Mouse (Mus musculus) thymus, postnatal 36 days (tissue): ENCODE measurements at regions not wholly inside any gene's neighbourhood (a gene's known extent, or its start where the extent isn't known, plus 50 kb on each side); places are given as distances from the start of the nearest gene placed in this dataset.
A peak's percentile ranks its signal among the peaks of the same experiment; 100 is the strongest.
"Not testable (repeated sequence)": the region's sequence is repeated elsewhere in the genome, so short reads cannot be mapped to it uniquely, and the experiment has no call there.

ENCODE experiments used
- DNase-seq, 2 experiments: peaks; one replicate each; pipeline ENCODE4 v3.0.0; 2022; ENCODE audit warnings: mixed read lengths in 2 of 2

DNA sequence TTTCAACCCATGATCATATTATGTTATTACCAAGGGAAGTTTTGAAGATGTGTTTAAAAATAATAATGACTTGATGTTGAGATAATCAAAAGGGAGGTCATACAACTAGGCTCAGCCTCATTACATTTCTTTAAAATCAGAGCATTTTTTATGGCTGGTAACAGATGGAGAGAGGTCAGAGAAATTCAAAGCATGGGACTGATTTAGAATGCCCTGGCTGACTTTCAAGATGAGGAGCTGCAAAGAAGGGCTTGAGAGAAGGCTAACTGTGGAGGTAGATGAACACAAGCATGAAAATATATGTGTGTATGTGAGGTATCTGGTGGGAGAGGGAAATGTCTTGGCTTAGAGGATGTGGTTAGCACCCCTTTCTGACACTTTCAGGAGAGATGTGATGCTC is 502.6 kb upstream of the Gdi2 start:
- not testable (repeated sequence) for DNase-seq

DNA sequence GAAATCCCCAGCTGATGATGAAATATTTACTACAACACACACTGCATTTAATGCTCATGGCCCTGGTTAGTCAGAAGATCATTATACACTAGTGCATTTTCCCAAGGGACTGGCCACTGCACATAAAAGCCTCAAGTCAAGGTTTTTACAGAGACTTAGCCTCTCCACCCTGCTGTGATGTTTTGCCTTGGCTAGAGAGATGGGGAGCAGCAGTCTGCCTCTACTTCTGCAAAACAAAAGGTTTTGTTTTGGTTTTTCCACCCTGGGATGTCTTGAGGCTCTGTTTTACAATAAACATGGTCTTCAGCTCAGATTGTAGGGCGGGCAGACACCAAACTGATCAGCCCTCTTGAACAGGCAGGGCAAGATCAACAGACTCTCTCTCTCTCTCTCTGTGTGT is 500.9 kb upstream of the Gdi2 start:
- DNase-seq, result peak in 1 of 2 experiments; percentile 3

DNA sequence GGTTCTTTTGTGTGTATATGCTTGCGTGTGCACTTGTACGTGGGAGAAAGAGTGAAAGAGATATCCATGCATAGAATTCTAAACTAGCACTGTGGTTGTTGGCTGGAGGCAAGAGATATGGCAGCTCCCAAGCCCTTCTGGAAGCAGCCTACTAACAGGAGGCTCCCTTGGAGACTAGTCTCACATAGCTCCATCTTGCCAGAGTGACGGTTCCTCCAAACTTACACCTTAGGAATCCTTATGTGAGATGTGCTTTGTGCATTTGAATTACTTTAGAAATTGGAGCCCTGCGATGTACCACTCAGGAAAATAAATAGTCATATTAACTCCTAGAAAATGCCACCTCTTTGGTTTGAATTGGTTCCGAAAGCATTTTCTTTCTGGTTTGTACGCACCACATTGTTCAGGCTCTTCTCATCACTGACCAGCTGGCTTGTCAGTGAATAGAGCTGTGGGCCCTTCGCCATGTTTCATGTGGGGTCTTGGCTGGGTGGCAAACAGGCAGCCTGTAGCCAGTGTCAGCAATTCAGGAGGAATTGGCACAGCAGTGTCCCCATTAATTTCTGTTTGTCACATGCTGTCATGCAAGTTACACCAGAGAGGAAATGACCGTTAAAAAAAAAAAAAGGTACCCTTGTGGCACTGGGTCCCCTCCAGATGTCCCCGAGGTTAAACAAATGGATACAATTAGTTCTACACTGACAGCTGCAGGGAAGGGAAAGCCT is 491.3 kb upstream of the Gdi2 start:
- DNase-seq, result not testable (repeated sequence)

DNA sequence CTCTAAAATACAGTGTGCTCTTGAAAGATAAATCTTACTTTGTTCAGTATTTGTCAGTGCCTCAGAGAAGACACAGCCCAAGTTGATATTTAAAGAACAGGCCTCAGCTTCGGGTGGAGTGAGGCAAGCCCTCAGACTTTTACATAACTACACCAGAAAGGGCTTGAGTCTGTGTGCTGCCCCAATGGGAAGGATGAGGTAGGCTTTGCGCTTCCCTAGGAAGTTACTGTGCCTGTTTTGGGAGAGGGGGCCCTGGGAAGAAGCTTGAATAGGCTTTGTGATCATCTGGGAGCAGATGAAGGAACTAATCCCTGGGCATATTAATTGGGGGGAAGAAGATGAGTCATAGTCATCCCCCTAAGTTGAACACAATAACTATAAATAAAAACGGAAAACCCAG is 454.4 kb upstream of the Gdi2 start:
- DNase-seq, result not testable (repeated sequence)

DNA sequence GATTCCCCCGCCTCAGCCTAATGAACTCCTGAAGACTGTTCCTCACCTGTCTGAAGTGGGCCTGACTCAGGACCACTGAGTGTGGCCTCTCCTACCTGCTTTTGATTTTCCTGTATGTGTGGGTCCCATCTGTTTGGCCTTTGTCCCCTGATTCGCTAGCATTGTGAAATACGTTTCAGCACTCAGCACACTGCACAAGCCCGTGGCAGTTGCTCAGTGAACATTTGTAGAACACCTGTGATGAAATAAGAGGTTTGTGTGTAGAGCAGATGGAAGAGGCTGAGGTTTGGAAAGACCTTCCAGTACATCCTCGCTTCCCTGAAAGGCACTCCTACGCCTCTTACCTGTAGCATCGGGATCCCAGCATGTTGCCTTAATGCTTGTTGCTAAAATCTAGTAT is 447.9 kb upstream of the Gdi2 start:
- DNase-seq, result not testable (repeated sequence)

DNA sequence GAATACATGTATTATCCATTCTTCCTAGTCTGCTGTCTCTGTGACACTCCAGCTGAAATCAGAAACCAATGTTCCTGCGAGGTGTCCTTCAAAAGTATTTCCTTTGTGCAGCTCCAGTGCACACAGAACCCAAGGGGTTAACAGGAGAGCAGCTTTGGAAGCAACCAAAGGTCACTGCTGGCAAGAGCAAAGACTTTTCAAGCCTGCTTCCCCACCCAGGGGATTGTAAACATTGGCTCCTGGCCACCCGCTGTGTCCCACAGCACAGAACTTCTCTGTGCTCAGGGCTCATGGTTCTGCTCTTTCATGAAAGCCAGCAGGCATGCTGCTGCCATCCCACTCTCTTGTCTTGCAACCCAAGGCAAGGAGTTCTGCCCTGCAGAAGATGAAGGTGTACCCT is 431.3 kb upstream of the Gdi2 start:
- DNase-seq, result not testable (repeated sequence)

DNA sequence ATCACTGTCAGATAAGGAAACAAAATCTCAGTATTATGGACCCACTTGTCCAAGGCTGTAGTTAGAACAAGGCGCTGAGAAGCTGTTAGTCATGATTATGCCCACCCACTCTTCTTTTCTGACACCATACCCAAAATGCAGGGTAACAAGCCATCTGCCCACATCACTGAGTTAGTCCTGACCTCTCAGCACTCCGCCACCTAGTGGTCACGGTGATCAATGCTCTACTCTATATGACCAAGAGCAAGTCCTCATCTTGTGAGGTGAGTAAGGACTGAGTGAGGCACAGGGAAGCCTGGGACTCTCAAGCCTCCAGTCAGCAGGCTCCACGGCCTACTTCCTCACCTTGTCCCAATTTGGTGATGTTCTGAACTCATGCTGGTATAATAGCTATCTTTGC is 409.7 kb upstream of the Gdi2 start:
- not testable (repeated sequence) for DNase-seq

DNA sequence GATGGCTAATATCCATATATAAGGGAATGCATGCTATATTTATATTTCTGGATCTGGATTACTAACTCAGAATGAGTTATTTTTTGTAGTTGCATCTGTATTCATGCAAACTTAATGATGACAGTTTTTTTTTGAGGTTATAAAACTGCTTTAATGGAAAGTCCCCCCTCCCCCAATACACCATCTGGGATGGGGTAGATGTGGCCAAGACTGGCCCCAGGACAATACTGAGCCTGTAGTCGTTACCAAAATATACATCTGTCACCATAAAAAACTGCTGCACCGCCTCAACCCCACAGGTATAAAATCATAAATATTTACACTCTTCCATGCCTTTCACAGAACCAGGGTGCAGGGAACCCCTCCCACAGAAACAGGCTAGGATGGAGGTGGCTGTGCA is 400.6 kb upstream of the Gdi2 start:
- DNase-seq, result not testable (repeated sequence)

DNA sequence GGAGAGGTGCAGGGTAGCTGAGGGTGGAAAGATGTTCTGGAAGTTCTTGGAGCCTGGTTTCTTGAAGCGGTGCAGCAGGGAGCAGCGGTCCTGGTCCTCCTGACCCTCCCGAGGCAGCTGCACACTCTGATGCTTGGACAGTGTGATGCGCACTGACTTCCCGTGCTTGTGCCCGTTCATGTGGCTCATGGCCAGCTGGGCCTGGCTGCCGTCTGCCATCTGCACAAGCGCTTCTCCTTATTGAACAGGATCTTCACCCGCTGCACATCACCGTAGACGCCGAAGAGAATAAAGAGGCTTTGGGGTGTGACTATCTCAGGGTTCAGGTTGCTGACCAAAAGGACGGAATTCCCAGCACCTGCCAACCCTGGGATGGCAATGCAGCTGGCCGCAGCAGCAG is 399.2 kb upstream of the Gdi2 start:
- no peak for DNase-seq

DNA sequence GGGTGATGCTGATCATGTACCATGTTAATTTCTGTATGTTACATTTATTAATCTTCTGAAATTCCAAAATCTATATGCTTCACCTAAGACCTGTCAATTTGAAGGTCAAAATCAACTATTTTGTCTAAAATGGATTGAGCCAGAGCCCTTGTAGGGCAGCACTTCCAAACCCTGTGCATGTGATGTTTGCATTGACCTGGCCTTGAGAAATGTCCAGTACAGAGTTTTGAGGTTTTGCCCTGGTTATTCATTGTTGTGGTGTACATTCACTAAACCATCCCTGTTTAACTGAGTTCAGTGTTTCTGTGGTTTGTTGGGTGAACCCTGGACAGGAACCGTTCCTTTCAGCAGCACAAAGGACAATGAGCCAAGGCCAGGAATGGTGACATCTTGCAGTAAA is 392.4 kb upstream of the Gdi2 start:
- not testable (repeated sequence) for DNase-seq
